ENCODE assay signal across 15 mouse cellular contexts in the genomic region with DNA sequence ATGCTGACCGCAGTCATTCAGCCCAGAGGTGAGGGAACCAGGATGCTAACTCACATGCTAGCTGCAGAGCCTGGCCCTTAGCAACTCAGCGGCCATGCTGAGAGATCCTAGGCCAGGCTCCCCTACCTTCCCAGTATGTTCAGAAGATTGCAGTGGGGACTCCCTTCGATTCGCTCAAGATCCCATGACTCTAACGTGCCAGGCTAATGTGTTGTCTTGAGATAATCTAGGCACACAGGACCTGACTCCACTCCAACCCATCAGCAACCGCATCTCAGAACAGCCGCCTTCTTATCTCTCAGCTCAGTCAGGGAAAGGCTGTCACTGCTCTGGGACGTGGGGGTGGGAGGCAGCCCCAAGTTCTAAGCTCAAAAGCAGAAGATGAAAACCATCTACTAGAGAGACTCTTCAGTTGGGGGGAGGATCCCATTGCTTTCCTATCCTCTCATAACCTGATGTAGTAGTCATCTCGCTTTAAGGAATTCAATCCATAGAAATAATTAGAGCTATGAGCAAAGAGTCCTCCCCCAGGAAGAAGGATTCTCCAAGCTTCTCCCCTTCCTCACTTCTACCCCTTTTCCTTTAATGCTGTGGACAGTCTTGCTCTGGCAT.
DNase-seq lines count a peak whose midpoint lies in the region; ATAC-seq and TF ChIP-seq lines count a peak whose summit lies in the region.
"Had no signal": no experiment of that assay in that cellular context is flagged by ENCODE, and none has a peak within 500 bp of the region (broad histone marks: within the 10 kb centered on the region; RNA-seq: fewer than 3 reads in every experiment).

No protein-coding gene starts in this region.

- peak in 1 of 2 experiments; percentile 59; a peak in 2 of 4 replicates for TF ChIP-seq POLR2A in MEL (IDR thresholded peaks at IDR 0.05; ENCODE audit: control insufficient read depth in 1 of 2, insufficient read depth in 1 of 2, low read depth in 1 of 2, low read length in 2 of 2, poor library complexity in 1 of 2)

- no peak for TF ChIP-seq CTCF in MEL (IDR thresholded peaks at IDR 0.05 in 2 of 3, conservative IDR thresholded peaks at IDR 0.05 in 1 of 3; ENCODE audit: control insufficient read depth in 1 of 3, insufficient read depth in 1 of 3, low read depth in 2 of 3, low read length in 3 of 3, poor library complexity in 1 of 3, severe bottlenecking in 1 of 3)

- H3K4me1 ChIP-seq in MEL (ENCODE audit: control insufficient read depth in 1 of 2, insufficient read depth in 2 of 2, low read length in 2 of 2), result peaks cover 33 to 70% of the 10 kb centered on the region in 2 experiments
- H3K4me1 ChIP-seq: midbrain, embryonic 15.5 days had no signal

- peak overlapping the region; percentile 83 for H3K9ac ChIP-seq in MEL (ENCODE audit: control insufficient read depth, low read depth, low read length, poor library complexity, severe bottlenecking)
- H3K9ac ChIP-seq: forebrain, postnatal 0 days; midbrain, embryonic 15.5 days had no signal

- H3K36me3 ChIP-seq in MEL (ENCODE audit: control insufficient read depth in 1 of 2, insufficient read depth in 2 of 2, low read length in 2 of 2), result peaks cover 0 to 55% of the 10 kb centered on the region in 2 experiments; a peak in 2 of 4 replicates
- H3K36me3 ChIP-seq: midbrain, embryonic 15.5 days had no signal

- H3K4me3 ChIP-seq in MEL (ENCODE audit: control insufficient read depth in 1 of 2, insufficient read depth in 1 of 2, low read depth in 2 of 2, low read length in 2 of 2), result peak overlapping the region; percentile 11 to 25; a peak in 3 of 4 replicates
- H3K4me3 ChIP-seq: midbrain, embryonic 15.5 days had no signal

- peak; percentile 96 for ATAC-seq in megakaryocyte progenitor cell, adult 5-6 weeks (replicated peaks; ENCODE audit: poor library complexity)
- ATAC-seq: forebrain, postnatal 0 days; midbrain, embryonic 15.5 days; Patski had no signal

- no peaks in the 10 kb centered on the region for H3K9me3 ChIP-seq in MEL (replicated peaks; ENCODE audit: insufficient read depth, low read length)
- H3K9me3 ChIP-seq: midbrain, embryonic 15.5 days had no signal

- peak; percentile 100 for TF ChIP-seq EP300 in MEL (IDR thresholded peaks at IDR 0.05; ENCODE audit: low read depth in 1 of 2, low read length in 2 of 2)

- no peaks in the 10 kb centered on the region; the same call in 1 of the 2 replicates for H3K79me2 ChIP-seq in MEL (ENCODE audit: control insufficient read depth, insufficient read depth, low read length, poor library complexity)

- no peaks in the 10 kb centered on the region for H3K27me3 ChIP-seq in MEL (ENCODE audit: control insufficient read depth in 1 of 2, insufficient read depth in 2 of 2, low read length in 2 of 2)
- H3K27me3 ChIP-seq: midbrain, embryonic 15.5 days; Patski had no signal

- DNase-seq in MEL (ENCODE audit: low read depth, low spot score), result peak; percentile 99
- DNase-seq in c-Kit-negative CD71-positive TER-119-positive erythroid progenitor cells, embryonic 14.5 days (ENCODE audit: low read depth, low spot score), result peak; percentile 8
- DNase-seq in liver, result peak; percentile 77
- DNase-seq in cerebellum, adult 11 months, result no peak
- no peak for DNase-seq in testis, postnatal 14 days (ENCODE audit: low spot score)
- no peak for DNase-seq in retina, postnatal 1 day
- DNase-seq in adrenal gland, postnatal 14 days, result no peak
- DNase-seq: cerebellum, adult 8-10 months; forebrain, postnatal 0 days; kidney, postnatal 10 days; thymus, postnatal 36 days had no signal

- no peak; the same call in 1 of the 2 replicates for TF ChIP-seq RAD21 in MEL (IDR thresholded peaks at IDR 0.05; ENCODE audit: low read depth, low read length)

- peak overlapping the region; percentile 100 for H3K27ac ChIP-seq in MEL (ENCODE audit: control insufficient read depth, low read depth, low read length)
- H3K27ac ChIP-seq: macrophage; midbrain, embryonic 15.5 days had no signal

TF ChIP-seq in MEL, 35 proteins besides CTCF, POLR2A, EP300 and RAD21:
- peak; percentile 98 for TF ChIP-seq ETS1 (IDR thresholded peaks at IDR 0.05; ENCODE audit: low read depth, low read length)
- TF ChIP-seq MAFK (IDR thresholded peaks at IDR 0.05; ENCODE audit: borderline replicate concordance, low read depth, low read length), result peak; percentile 84; the same call in 1 of the 2 replicates
- TF ChIP-seq RCOR1 (IDR thresholded peaks at IDR 0.05; ENCODE audit: low read depth, low read length), result peak; percentile 87
- TF ChIP-seq GATA1 (IDR thresholded peaks at IDR 0.05; ENCODE audit: low read depth, low read length), result peak; percentile 99
- TF ChIP-seq ZMIZ1 (IDR thresholded peaks at IDR 0.05; ENCODE audit: low read depth, low read length), result peak; percentile 76; the same call in 1 of the 2 replicates
- peak; percentile 78; the same call in 1 of the 2 replicates for TF ChIP-seq UBTF (IDR thresholded peaks at IDR 0.05; ENCODE audit: borderline replicate concordance, insufficient read depth, low read depth, low read length)
- TF ChIP-seq MXI1 (IDR thresholded peaks at IDR 0.05; ENCODE audit: low read depth, low read length), result peak; percentile 40
- peak; percentile 91 for TF ChIP-seq TBP (IDR thresholded peaks at IDR 0.05; ENCODE audit: low read depth, low read length)
- peak; percentile 32; the same call in 1 of the 2 replicates for TF ChIP-seq ZC3H11A (IDR thresholded peaks at IDR 0.05; ENCODE audit: low read depth, low read length)
- TF ChIP-seq USF1 (IDR thresholded peaks at IDR 0.05; ENCODE audit: low read depth, low read length), result peak; percentile 65
- no peak for TF ChIP-seq E2F4 (IDR thresholded peaks at IDR 0.05; ENCODE audit: borderline replicate concordance, low read depth, low read length)
- peak; percentile 93 for TF ChIP-seq MAZ (IDR thresholded peaks at IDR 0.05; ENCODE audit: low read depth, low read length)
- peak; percentile 99 for TF ChIP-seq MYB (IDR thresholded peaks at IDR 0.05; ENCODE audit: low read depth, low read length)
- peak; percentile 67 for TF ChIP-seq MAX (IDR thresholded peaks at IDR 0.05; ENCODE audit: low read length)
- no peak for TF ChIP-seq GABPA (IDR thresholded peaks at IDR 0.05; ENCODE audit: low read depth, low read length)
- 0 out of 2 replicates have a peak, but pooled peaks have one; percentile 37 for TF ChIP-seq KAT2A (conservative IDR thresholded peaks at IDR 0.05; ENCODE audit: low read depth, low read length)
- peak; percentile 17; the same call in 1 of the 2 replicates for TF ChIP-seq POLR2AphosphoS2 (IDR thresholded peaks at IDR 0.05; ENCODE audit: low read length)
- TF ChIP-seq JUND (IDR thresholded peaks at IDR 0.05; ENCODE audit: low read depth, low read length), result peak; percentile 91; the same call in 1 of the 2 replicates
- no peak for TF ChIP-seq USF2 (IDR thresholded peaks at IDR 0.05; ENCODE audit: borderline replicate concordance in 1 of 2, insufficient read depth in 1 of 2, low read depth in 1 of 2, low read length in 2 of 2)
- TF ChIP-seq HCFC1 (IDR thresholded peaks at IDR 0.05; ENCODE audit: low read depth, low read length), result no peak
- TF ChIP-seq SMC3 (IDR thresholded peaks at IDR 0.05; ENCODE audit: low read depth, low read length), result peak; percentile 23; the same call in 1 of the 2 replicates
- no peak for TF ChIP-seq ZKSCAN1 (IDR thresholded peaks at IDR 0.05; ENCODE audit: low read depth, low read length)
- TF ChIP-seq CHD2 (IDR thresholded peaks at IDR 0.05; ENCODE audit: low read length), result peak; percentile 74
- 0 out of 2 replicates have a peak, but pooled peaks have one; percentile 17 for TF ChIP-seq ELF1 (IDR thresholded peaks at IDR 0.05; ENCODE audit: low read depth, low read length)
- TF ChIP-seq CHD1 (IDR thresholded peaks at IDR 0.05; ENCODE audit: low read depth, low read length), result no peak
- peak; percentile 99 for TF ChIP-seq TCF12 (IDR thresholded peaks at IDR 0.05; ENCODE audit: low read depth, low read length)
- TF ChIP-seq MYC (IDR thresholded peaks at IDR 0.05; ENCODE audit: low read depth, low read length), result no peak; the same call in none of the 2 replicates
- TF ChIP-seq NRF1 (IDR thresholded peaks at IDR 0.05; ENCODE audit: insufficient read depth, low read depth, low read length, poor library complexity, severe bottlenecking), result no peak
- peak; percentile 99 for TF ChIP-seq SIN3A (IDR thresholded peaks at IDR 0.05; ENCODE audit: low read length)
- peak; percentile 100 for TF ChIP-seq TAL1 (IDR thresholded peaks at IDR 0.05; ENCODE audit: low read length)
- peak; percentile 63 for TF ChIP-seq ZNF384 (IDR thresholded peaks at IDR 0.05; ENCODE audit: low read depth, low read length)
- TF ChIP-seq MEF2A (IDR thresholded peaks at IDR 0.05; ENCODE audit: extremely low read depth, insufficient replicate concordance, low read depth, low read length, poor library complexity, severe bottlenecking), result peak; percentile 78; the same call in 1 of the 2 replicates
- no peak for TF ChIP-seq POLR2AphosphoS5 (IDR thresholded peaks at IDR 0.05; ENCODE audit: borderline replicate concordance, low read depth, low read length)
- TF ChIP-seq BHLHE40 (IDR thresholded peaks at IDR 0.05; ENCODE audit: borderline replicate concordance, low read depth, low read length), result peak; percentile 100
- TF ChIP-seq NELFE (IDR thresholded peaks at IDR 0.05; ENCODE audit: low read depth, low read length), result peak; percentile 63; the same call in 1 of the 2 replicates
TF ChIP-seq in MEL: peak in this region for 26.

Comparison
In these comparisons a context has a peak if more than half of its experiments do, and no peak if none do; other contexts are left out.
1. DNase-seq: peak in MEL (single experiment), c-Kit-negative CD71-positive TER-119-positive erythroid progenitor cells, embryonic 14.5 days (single experiment) and liver (single experiment); none in cerebellum, adult 11 months (single experiment), testis, postnatal 14 days (single experiment), retina, postnatal 1 day (single experiment) and adrenal gland, postnatal 14 days (single experiment).